Mouse (Mus musculus): ENCODE results near the gene Dnah6.

- TF ChIP-seq CTCF (IDR thresholded peaks at IDR 0.05; ENCODE audit: insufficient read depth, low read depth, low read length) = no peak
- TF ChIP-seq POLR2A (IDR thresholded peaks at IDR 0.05; ENCODE audit: insufficient read depth, low read depth, low read length) = no peak
These were observed 150.2 kb downstream of the Dnah6 start for GRCm38 (mm10) chr6:73071214-73071613.

Data from olfactory bulb, adult 2 months (tissue).